Mouse (Mus musculus): ENCODE measurements around the gene Fam241b.

Gene Fam241b

DNA sequence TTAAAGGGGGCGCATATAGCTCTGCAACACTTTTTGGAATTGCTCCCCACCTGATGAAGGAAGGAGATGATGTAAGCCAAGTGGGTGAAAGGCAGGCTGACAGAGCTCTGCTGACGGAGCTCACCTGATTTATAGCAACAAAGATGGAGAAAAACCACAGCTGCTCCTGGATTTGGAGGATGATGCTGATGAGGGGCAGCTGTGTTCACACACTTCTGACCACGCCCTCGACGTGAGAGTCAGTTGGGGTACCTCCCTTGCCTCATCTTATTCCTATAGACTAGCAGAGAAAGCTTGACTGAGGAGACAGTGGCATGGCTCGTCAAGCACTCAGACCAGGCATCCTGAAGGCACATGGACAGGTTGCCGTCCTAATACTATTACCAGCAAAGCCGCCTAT, at the start of gene Fam241b:
TSS of gene Fam241b (minus strand) at position 101 of the 400 bp plus-strand sequence.
- WGBS: 73% methylated on average over 8 of the region's 8 CpGs

DNA sequence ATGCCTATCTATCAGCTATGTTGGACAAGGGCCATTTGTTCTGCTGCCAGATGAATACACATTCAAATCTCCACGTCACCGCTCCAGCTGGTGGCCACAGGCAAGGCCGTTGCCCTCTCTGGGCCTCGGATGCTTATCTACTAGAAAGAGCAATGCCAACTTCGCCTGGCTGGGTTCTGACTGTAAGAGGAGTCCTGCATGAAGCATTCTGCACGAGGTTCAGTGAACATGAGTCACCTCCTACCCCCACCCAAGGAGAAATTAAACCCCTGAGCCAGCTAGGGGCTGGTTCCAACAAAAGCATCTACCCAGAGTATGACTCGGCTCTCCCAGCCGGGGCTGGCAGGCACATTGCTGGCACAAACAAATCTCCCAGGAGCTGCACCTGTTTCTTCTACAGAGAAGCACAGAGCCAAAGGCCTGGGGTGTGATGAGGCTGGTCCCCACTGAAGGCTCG, 49.0 kb upstream of the Fam241b start:
- 30% methylated on average over 9 of the region's 9 CpGs for WGBS

DNA sequence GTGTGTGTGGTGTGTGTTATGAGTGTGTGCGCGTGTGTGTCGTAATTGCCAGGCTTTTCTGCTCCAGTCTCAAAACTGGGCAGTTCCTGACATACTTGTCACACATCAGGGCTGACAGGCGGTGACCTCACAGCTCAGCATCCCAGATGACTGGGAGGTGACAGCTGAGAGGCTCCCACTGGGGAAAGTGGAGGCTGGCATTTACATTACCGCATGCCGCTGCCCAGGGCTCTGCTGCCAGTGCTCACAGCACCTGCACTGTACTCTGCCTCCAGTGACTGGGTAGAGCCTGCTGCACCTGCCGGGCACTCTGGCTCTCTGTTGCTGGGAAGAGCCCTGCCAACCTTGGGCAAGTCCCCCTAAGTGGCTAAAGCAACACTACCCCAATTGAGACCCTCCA, 47.1 kb upstream of the Fam241b start:
- WGBS: 82% methylated on average over 7 of the region's 7 CpGs

DNA sequence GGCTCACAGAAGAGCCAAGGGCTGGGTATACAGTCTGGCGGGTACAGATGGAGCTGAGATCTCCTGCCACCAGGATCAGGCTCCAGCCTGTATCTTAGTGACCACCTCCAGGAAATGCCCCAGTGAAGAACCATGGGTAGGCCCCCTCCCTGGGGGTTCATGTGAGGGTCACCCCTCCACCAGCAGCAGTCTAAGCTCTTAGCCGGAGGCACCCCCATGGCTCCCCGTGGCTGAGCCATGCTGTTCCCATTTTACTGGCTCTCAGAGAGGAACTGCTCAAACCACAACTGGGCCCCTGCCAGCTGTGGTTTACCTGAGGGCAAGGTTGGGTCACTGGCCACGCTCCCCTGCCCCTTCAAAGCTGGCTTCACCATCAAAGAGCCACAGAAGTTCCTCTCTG, 46.2 kb upstream of the Fam241b start:
- 88% methylated on average over 4 of the region's 4 CpGs for WGBS

DNA sequence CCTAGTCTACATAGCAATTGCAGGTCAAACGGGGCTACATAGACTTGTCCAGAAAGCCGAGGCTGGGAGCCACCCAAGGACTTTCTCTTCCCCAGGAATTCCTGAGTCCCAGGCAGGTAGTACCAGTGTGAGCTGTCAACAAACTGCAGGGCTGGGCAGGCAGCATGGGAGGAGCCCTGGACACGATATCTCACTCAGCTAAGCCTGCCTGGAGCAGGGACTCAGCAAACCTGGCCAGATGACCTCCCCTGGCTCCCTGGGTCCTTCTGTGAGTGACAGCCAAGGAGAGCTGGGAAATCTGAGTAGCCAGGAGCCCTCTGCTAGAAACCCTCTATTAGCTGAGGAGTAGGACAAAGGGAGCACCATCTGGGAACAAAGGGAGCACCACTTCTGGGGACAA, 45.6 kb upstream of the Fam241b start:
- 85% methylated on average over 3 of the region's 3 CpGs for WGBS

DNA sequence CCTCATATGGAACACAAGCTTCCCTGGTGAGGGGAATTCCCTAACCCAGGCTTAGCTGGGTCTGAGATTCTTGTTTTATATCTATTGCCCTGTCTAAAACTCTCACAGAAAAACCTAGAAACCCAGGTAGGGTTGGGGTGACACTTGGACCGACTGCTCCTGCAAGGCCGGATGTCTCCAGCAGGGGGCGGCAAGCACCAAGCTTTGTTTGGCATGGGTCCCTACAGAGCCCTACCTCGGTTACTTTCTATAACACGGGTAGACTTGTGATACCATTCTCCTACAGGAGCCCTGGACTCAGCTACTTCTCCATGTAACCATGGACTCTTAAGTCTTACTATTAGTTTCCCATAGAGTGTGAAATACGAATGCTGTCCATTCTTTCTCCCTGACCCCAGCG, 43.2 kb upstream of the Fam241b start:
- 24% methylated on average over 7 of the region's 7 CpGs for WGBS

DNA sequence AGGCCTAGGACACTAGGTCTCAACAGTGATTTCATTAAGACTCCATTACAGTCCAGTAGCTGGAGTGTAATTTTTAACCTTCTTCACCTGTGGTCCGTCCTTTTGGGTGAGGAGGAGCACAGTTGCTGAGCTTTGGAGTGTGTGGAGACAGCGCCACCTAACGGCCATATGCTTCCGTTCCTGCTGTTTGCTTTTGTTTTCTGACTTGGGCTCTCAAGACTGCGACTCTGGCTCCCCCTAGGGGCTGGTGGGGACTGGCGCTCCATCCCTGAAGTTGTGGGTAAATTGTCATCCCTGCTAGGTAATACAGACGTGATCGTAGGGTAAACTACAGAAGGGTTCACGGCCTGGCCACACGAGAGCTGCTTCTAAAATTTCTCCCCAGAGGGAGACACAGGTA, 39.3 kb upstream of the Fam241b start:
- WGBS: 1% methylated on average over 10 of the region's 10 CpGs

DNA sequence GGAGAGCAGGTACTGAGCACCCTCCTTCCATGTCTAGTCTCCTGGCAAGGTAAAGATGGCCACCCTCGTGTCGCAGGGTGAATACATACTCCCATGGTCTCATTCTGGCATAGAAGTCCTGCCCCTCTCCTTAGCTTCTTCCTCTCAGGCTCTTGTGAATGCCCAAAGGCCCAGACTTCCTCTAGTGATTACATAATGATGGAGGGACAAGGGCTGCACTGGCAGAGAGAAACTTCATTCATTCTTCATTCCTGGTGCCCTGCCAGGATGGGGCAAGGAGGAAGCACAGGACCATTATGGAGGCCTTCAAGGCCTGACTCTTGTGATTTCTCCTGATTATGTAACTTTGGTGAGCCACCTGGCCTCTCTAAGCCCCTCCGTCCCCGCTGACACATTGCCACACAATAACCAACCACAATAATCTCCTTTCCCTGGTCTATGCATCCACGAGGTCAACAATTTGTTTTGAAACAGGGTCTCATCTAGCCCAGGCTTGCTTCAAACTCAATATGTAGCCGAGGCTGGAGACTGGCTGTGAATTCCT, 38.8 kb upstream of the Fam241b start:
- 73% methylated on average over 6 of the region's 6 CpGs for WGBS

DNA sequence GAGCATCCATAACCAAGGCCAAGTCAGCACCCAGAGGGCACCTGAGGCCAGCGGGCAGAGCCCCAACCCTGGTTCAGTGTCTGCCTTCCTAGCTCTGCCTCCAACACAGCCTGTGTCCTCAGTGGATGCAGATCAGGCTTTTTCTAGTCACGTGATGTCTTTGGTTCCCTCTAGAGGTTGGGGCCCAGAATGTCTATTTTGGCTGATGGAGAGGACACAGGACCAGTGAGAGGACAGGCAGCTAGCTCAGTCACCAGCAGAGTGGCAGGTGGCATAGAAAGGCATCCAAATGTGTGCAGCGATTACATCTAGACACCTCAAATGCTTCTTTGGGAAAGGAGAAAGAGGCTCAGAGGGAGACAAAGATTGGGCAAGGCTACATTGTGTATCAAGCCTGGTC, 38.0 kb upstream of the Fam241b start:
- WGBS: 42% methylated on average over 3 of the region's 3 CpGs

DNA sequence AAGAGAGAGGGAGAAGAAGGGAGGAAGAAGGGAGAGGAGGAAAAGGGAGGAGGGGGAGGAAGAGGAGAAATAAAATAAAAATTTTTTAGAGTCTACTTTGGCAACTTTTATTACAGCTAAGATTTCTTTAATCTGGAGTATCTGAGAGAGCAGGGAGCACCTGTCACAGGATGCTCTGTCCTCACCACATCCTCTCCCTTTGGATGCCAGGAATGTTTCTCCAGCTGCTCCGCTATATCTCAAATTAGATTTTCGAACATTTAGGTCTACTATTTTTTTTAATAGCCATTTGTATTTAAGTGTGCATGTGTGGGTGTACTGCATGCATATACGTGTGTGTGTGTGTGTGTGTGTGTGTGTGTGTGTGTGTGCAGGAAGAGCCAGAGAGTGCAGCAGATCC, 36.2 kb upstream of the Fam241b start:
- 81% methylated on average over 3 of the region's 3 CpGs for WGBS

DNA sequence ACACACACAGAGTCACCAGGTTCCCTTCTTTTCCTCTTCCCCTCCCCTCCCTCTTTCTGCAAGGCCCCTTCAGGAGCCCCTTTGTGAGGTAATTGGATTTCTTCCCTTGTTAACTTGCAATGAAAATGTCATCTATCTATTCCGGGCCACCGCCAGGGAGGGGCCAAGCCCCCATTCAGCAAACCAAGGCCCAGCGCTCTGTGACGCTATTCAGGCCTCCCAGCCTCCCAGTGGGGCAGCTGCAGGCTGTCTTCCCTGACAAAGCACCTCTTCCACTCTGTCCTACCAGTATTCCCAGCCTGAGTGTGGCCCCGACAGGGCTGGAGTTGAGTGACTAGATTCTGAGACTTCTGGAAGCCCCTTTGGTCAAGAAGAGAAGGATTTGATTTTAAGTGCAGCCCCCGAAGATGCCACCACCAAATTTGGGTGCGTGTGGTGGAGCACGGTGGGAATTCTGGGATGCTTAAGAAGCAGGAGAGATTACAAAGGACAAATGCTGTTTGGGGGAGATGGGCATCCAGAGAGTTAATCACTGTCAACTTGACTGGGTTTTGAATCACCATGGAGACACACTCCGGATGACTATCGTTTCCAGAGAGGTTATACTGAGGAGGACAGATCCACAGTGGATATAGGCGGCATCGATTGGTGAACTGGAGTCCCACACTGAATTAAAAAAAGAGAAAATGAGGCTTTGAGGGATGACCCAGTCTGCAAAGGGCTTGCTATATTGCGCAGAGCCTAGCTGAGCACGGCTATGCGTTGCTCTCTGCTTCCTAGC, 31.0 kb upstream of the Fam241b start:
- 59% methylated on average over 15 of the region's 15 CpGs for WGBS

DNA sequence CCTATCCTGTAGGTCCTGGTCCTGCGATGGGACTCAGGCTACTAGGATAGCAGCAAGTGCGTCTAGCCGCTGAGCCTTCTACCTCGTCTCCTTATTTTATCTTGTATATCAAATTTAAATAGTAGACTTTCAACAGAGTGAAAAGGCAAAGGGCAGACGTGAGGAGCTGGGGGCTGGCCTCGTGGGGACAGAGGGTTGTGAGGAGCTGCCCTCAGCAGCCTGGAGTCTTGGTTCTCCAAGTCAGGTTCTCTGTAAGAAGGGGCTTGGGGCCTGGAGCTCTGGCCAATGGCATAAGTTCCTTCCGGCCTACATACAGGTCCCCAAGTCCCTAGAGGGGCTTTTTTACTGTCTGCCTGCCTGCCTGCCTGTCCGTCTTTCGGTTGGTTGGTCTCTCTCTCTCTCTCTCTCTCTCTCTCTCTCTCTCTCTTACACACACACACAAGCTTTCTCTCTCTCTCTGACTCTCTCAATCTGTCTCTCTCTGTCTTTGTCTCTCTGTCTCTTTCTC, 30.3 kb upstream of the Fam241b start:
- 79% methylated on average over 9 of the region's 9 CpGs for WGBS

DNA sequence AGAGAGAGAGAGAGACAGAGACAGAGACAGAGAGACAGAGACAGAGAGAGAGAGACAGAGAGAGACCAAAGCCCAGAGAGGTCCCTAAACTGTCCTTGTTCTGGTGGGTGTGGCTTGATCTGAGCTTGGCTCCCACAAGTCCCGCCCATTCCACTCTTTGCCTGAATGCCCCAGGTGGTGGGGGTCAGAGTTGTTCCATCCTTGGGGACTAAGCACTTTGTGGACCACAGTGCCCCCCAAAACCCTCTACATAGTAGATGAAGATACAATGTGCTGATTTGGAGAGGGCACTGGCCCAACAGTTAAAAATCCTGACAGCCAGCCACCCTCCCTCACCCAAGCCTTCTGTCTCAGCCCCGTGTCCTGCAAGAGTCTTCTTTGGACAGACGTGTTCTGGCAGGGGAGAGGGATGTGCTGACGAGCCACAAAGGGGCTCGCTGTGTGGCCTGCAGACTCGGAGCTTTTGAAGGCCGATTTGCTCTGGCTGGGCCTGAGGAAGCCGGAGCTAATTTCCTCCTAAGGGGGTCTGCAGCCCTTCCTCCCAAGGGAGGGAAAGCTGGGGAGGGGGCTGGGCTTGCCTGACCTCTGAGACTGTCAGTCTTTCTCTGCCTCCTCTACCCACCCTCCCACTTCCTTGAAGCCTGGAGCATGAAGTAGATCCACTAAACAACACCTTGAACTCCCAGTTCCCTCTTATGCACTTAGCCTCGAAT, 29.3 kb upstream of the Fam241b start:
- 53% methylated on average over 9 of the region's 9 CpGs for WGBS

DNA sequence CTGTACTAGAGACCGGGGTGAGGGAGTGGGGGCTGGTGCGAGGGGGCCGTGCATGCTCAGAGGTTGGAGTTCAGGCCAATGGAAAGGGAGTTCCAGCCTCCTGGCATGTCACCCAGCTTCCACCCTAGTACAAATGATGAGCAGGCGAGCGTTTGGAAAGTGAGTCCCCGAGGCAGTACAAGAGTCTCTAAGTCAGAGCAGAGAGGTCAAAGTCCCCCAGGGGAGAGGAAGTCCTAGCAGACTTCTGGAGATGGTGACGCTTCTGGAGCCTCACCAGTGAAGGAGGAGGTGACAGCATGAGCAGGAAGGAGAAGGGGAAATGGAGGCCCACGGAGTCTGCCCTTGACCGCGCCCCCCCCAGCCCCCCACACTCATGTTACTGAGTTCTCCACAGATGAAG, 18.7 kb upstream of the Fam241b start:
- 56% methylated on average over 10 of the region's 10 CpGs for WGBS

DNA sequence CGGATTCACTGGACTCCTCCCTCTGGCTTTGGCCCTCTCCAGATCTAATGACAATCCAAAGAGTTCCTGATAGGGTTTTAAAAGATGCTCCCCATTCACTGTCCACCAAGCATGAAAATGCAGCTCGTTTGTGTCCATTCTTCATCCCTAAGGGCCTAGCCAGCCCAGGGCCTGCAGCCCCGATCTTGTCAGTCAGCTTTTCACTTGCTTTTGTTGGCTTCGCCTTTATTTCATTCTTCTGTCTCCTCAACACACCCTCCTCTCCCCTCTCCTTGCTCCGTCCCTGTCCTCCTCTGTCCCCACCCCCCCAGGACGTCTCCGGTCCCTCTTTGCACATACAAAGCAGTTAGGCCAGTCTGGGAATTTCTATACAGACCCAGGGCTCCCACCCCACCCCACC, 6.2 kb upstream of the Fam241b start:
- WGBS: 62% methylated on average over 7 of the region's 7 CpGs

DNA sequence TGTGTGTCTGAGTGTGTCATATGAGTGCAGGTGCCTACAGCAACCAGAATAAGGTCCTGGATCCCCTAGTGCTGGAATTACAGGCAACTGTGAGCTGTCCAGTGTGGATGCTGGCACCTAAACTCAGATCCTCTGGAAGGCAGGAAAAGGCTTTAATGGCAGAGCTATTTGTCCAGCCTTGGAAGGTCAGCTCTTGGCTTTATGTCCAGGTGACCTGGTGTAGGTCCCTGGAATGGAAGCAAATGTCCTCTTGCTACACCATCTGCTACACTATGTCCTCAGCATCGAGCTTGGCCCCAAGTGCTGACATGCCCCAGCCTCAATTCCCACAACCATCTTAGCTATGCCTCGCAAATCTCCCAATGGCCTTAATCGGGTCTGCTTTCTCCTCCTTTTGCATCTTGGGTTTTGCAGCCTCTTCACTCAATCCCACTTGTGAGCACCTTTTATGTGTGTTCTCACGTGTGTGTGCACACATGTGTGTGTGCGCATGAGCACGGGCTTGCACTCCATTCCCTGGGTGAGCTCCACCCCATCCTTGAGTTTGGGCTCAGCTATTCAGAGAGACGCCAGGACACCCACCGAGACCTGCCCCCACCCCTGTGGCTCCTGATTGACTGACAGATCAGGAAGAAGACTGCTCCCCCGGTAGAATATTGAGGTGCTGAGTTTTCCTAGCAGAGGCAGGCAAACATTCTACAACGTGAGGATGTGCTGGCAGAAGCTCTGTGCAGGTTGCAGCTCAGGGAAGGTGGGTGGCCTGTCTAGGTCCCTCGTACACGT, 3.9 kb upstream of the Fam241b start:
- 62% methylated on average over 12 of the region's 12 CpGs for WGBS

DNA sequence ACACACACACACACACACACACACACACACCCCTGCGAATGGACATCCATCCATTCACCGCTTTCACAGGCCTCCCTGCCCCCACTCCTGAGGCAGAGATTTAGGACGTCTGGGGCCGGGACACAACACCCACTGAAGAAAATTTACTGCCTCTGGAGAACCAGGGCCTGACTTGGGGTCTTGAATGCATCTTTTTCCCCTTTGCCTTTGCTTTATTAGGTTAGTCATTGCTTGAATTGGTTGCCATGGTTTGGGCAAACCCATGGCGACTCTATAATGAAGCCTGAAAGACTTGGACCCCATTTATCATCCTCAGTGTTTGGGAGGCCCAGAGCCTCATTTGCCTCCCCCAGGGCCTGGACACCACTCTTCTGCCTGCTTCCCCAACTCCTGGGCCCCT, 2.2 kb upstream of the Fam241b start:
- WGBS: 79% methylated on average over 5 of the region's 5 CpGs

DNA sequence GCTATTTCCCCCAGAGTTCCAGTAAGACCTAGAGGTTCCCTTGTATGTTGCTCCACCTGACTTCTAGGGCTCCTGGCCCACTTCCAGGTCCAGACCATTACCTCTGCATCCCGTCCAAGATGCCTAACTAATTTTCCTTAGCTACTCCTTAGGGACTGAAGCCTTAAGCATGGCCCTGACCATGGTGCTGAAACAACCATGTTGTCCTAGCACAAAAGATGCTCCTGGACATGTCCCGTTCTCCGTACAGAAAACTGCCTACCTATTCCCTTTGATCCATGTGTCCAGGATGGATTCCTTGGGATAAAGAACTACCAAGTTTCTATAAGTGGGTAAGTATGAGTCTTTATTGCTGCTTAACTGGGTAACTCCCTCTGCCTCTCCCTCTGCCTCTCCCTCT, 5.7 kb downstream of the Fam241b start:
- WGBS: 50% methylated on average over 3 of the region's 3 CpGs

DNA sequence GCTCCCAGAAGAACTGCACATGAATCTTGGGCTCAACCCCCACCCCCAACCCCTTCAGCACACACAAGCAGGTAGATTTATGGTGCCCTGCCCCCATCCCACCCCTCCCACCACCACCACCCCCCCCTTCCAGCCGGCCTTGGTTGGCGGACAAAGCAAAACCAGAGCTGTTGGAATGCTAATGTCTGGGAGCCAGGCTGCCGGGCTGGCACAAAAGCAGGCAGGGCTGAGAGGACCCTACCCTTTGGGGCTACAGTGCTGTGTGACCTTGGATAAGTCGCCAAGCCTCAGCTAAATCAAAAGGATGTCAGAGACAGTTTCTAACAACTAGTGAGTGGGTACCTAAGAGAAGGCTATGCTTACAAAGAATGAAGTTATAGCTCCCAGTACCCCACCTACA, 6.6 kb downstream of the Fam241b start:
- 30% methylated on average over 4 of the region's 4 CpGs for WGBS

DNA sequence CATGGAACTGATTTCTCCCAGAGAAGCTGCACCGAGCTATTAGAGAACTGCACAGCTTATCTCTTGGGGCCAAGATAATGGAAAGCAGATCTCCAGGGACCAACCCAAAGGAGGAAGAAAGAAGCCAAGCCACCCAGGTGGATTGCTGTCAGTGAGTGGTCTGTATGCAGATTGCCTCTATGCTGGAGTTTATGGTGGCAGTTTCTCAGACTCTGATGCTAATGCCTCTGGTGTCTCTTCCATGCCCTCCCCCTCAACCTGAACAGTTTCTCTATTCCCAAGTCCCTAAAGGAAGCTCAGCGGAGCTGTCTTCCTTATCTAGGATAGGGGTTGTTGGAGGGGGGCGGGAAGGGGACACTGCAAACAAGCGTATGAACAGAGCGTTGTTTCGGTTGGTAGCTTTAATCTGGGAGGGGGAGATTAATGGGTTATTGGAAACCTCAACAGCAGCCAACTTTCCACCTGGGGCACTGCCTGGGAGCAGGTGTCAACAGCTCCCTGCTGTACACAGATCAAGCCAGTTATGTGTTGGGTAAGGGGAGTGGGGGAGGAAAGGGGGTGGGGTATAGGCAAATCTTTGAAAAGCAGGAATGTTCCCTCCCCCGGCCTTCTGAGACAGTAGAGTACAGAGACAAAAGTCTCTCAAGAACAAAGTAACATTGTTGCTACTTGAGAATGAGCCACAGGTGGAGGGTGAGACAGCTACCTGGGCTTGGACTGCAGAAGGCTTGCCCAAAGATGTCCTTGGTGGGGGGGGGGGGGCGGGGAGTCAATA, 7.8 kb downstream of the Fam241b start:
- 11% methylated on average over 8 of the region's 8 CpGs for WGBS

DNA sequence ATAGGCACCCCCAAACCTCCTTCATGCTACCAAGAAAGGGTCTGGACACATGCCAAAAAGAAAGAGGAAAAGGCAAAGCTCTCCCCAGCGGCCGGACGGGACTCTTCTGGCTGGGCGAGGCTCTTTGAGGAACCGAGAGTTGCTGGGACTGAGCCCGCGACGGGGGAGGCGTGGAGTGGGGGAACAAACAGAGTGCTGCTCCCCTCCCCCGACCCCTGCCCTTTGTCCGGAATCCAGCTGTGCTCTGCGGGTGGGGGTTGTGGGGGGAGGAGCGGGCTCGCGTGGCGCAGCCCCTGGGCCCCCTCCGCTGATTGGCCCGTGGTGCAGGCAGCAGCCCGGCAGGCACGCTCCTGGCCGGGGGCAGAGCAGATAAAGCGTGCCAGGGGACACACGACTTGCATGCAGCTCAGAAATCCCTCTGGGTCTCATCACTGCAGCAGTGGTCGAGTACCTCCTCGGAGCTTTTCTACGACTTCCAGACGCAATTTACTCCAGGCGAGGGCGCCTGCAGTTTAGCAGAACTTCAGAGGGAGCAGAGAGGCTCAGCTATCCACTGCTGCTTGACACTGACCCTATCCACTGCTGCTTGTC, 10.9 kb downstream of the Fam241b start, which contains the start of gene Neurog3:
TSS of gene Neurog3 (plus strand) at position 400 of the 591 bp plus-strand sequence.
- 1% methylated on average over 29 of the region's 29 CpGs for WGBS

Measured in cerebral cortex, adult 2 months (tissue).